Mouse (Mus musculus): ENCODE measurements around the gene Gm9958. TPM values are rescaled to one million over a fixed set of nuclear protein-coding genes. Genes with fewer than 3 reads are reported as not detected.

Gm9958 gene
- polyA plus RNA-seq (2015; fragmentation: Nextera tagmentation; extraction: Ambion mirVana), result 3.0 and 3.3 TPM in 2 replicates

GRCm38 (mm10) chr5:90367067-90367303, at the start of gene Gm9958:
TSS of gene Gm9958 (plus strand) at chr5:90367204.
- peak within 1 kb of the TSS; percentile 84 for H3K4me3 ChIP-seq (ENCODE audit: low read depth, low read length)
- H3K27me3 ChIP-seq (replicated peaks; ENCODE audit: control insufficient read depth, insufficient read depth, low read length), result no peaks in the 10 kb centered on the region
- H3K36me3 ChIP-seq (ENCODE audit: control insufficient read depth, insufficient read depth), result no peaks in the 10 kb centered on the region; the same call in 1 of the 2 replicates
- no peaks in the 10 kb centered on the region for H3K9me3 ChIP-seq (ENCODE audit: control insufficient read depth)
- TF ChIP-seq CTCF (IDR thresholded peaks at IDR 0.05; ENCODE audit: low read depth), result no peak
- H3K4me2 ChIP-seq (replicated peaks; ENCODE audit: low read depth), result peak within 1 kb of the TSS; percentile 80
- H3K4me1 ChIP-seq (replicated peaks; ENCODE audit: control insufficient read depth, insufficient read depth, low read length), result no peaks in the 10 kb centered on the region; the same call in 1 of the 2 replicates
- H3K9ac ChIP-seq (ENCODE audit: low read depth, low read length), result peak within 1 kb of the TSS; percentile 99
- H3K27ac ChIP-seq (ENCODE audit: low read depth, low read length), result peak within 1 kb of the TSS; percentile 100
- no peak for ATAC-seq
- WGBS, result 2% methylated on average over 7 of the region's 7 CpGs

- Histone ChIP-seq H3K4me1 (replicated peaks; ENCODE audit: control insufficient read depth, insufficient read depth, low read length) (no peaks in the 10 kb centered on the region), H3K4me2 (replicated peaks; ENCODE audit: low read depth) (no peak overlapping the region), H3K9me3 (ENCODE audit: control insufficient read depth) (no peaks in the 10 kb centered on the region), H3K36me3 (ENCODE audit: control insufficient read depth, insufficient read depth) (no peaks in the 10 kb centered on the region), H3K9ac (ENCODE audit: low read depth, low read length) (no peak overlapping the region), H3K27me3 (replicated peaks; ENCODE audit: control insufficient read depth, insufficient read depth, low read length) (no peaks in the 10 kb centered on the region), H3K4me3 (ENCODE audit: low read depth, low read length) (no peak overlapping the region), H3K27ac (ENCODE audit: low read depth, low read length) (no peak overlapping the region)
- TF ChIP-seq CTCF (IDR thresholded peaks at IDR 0.05; ENCODE audit: low read depth), result no peak
- WGBS, result 47% methylated on average over 1 of the region's 1 CpGs
- no peak for ATAC-seq
Measured at GRCm38 (mm10) chr5:90331071-90331470, 35.9 kb upstream of the Gm9958 start.

- H3K4me3 ChIP-seq (ENCODE audit: low read depth, low read length), result no peak overlapping the region
- no peaks in the 10 kb centered on the region for H3K36me3 ChIP-seq (ENCODE audit: control insufficient read depth, insufficient read depth)
- no peak overlapping the region for H3K27ac ChIP-seq (ENCODE audit: low read depth, low read length)
- H3K9ac ChIP-seq (ENCODE audit: low read depth, low read length), result no peak overlapping the region
- 81% methylated on average over 2 of the region's 2 CpGs for WGBS
- H3K4me2 ChIP-seq (replicated peaks; ENCODE audit: low read depth), result no peak overlapping the region
- ATAC-seq, result no peak
- no peaks in the 10 kb centered on the region for H3K9me3 ChIP-seq (ENCODE audit: control insufficient read depth)
- H3K4me1 ChIP-seq (replicated peaks; ENCODE audit: control insufficient read depth, insufficient read depth, low read length), result no peaks in the 10 kb centered on the region
- no peak for TF ChIP-seq CTCF (IDR thresholded peaks at IDR 0.05; ENCODE audit: low read depth)
- H3K27me3 ChIP-seq (replicated peaks; ENCODE audit: control insufficient read depth, insufficient read depth, low read length), result no peaks in the 10 kb centered on the region
Measured at GRCm38 (mm10) chr5:90332478-90332877, 34.5 kb upstream of the Gm9958 start.

DNA sequence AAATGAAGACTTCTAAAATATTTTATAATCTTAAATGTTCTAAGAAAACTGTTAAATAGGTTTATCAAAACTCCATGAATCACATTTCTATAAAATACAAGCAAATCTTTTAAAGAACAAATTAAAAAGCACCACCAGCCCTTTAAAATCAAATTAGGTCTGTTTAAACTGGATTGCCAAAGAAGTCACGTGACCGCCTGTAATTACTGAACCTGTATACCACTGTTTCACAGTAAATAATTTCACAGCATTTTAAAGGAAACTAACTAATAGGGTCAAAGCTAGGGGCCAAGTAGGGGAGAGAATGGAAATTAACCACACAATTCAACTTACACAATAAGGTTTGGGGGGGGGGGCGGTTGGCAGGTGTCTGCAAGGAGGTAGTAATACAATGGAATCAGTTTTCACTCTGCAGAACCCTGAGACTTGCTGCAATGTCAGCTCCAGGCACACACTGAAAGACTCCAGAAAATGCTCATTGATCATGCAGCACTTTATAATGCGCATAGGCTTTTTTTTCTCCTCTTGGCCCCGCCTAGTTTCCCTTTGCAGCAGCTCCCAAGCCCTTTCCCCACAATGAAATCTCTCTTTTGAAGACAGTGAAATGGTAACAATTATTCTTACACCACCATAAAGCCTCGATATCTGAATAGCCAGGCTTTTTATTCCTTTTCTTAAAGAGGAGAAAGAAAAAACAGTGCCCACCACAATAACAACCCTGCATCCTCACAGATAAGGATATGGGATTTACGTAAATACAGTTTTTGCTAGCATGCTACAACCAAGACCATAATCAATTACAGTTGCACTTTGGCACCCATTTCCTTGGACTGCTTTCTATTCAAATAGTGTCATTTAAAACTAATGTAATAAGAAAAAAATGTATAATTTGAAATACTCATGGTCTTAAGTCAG, 28.6 kb upstream of the Gm9958 start:
- no peak overlapping the region for H3K27ac ChIP-seq (ENCODE audit: low read depth, low read length)
- H3K4me2 ChIP-seq (replicated peaks; ENCODE audit: low read depth), result peak overlapping the region; percentile 9; the same call in 1 of the 2 replicates
- no peaks in the 10 kb centered on the region for H3K27me3 ChIP-seq (replicated peaks; ENCODE audit: control insufficient read depth, insufficient read depth, low read length)
- no peak overlapping the region for H3K4me3 ChIP-seq (ENCODE audit: low read depth, low read length)
- H3K9ac ChIP-seq (ENCODE audit: low read depth, low read length), result no peak overlapping the region
- no peaks in the 10 kb centered on the region for H3K4me1 ChIP-seq (replicated peaks; ENCODE audit: control insufficient read depth, insufficient read depth, low read length)
- H3K36me3 ChIP-seq (ENCODE audit: control insufficient read depth, insufficient read depth), result no peaks in the 10 kb centered on the region
- no peak for ATAC-seq
- TF ChIP-seq CTCF (IDR thresholded peaks at IDR 0.05; ENCODE audit: low read depth), result no peak
- WGBS, result 70% methylated on average over 7 of the region's 7 CpGs
- no peaks in the 10 kb centered on the region for H3K9me3 ChIP-seq (ENCODE audit: control insufficient read depth)

DNA sequence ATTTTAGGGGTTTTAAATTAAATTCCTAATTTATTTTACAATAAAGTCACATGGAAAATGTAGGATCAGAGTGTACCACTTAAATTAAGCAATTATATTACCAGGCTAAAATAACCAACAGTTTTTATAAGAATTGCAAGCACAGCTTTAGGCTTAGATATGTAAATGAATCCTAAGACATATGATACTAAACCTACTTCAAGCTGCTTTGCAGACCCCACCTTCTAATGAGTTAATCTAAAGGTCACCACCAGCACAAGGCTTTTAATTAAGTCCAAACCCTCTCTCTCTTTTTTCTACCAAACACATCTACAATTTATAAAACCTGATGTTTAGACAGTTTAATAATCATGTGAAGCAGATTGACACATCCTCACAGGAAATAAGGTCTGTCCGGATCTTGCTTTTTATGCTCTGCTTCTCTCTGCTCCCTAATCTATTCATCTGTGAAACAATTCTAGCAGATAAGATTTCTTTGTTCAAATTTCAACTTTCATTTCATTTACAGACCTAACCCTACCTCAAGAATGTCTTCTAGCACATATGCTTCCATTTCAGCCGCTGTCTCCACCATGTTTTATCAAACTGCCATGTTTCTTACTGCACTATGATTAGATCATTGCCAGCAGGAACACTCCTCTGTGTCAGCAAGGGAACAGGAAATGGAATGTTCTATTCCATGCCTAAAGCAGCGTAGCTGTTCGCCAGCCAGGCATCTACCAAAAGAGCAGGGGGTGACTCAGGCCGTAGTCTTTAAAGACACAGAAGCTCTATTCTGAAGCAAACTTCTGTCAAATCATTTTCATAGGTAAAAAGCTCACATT, 27.7 kb upstream of the Gm9958 start:
- 0 out of 2 replicates have a peak overlapping the region, but pooled peaks have one; percentile 5 for H3K27ac ChIP-seq (ENCODE audit: low read depth, low read length)
- peak overlapping the region; percentile 18; the same call in 1 of the 2 replicates for H3K4me3 ChIP-seq (ENCODE audit: low read depth, low read length)
- WGBS, result 28% methylated on average over 5 of the region's 5 CpGs
- no peaks in the 10 kb centered on the region for H3K4me1 ChIP-seq (replicated peaks; ENCODE audit: control insufficient read depth, insufficient read depth, low read length)
- peak overlapping the region; percentile 45 for H3K4me2 ChIP-seq (replicated peaks; ENCODE audit: low read depth)
- H3K9ac ChIP-seq (ENCODE audit: low read depth, low read length), result no peak overlapping the region
- no peaks in the 10 kb centered on the region for H3K9me3 ChIP-seq (ENCODE audit: control insufficient read depth)
- no peak for TF ChIP-seq CTCF (IDR thresholded peaks at IDR 0.05; ENCODE audit: low read depth)
- no peaks in the 10 kb centered on the region for H3K36me3 ChIP-seq (ENCODE audit: control insufficient read depth, insufficient read depth)
- peak; percentile 78 for ATAC-seq
- no peaks in the 10 kb centered on the region for H3K27me3 ChIP-seq (replicated peaks; ENCODE audit: control insufficient read depth, insufficient read depth, low read length)

DNA sequence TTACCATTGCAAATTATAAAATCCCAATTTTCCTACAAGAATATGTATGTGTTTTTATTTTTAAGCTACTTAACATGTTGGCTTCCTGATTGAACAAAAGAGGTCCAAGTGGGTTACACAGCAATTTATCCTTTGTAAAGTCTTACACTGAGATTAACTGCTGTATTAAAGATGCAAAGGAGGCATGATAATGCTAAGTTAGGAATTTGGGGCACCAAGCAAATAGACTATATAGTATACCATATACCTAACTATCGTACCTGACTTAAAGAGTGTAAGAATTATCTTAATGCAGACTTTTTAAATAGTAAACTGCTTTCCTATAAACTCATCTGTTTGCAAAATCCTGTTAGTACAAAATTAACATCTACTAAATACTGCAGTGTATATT, 27.1 kb upstream of the Gm9958 start:
- no peak for TF ChIP-seq CTCF (IDR thresholded peaks at IDR 0.05; ENCODE audit: low read depth)
- Histone ChIP-seq H3K9ac (ENCODE audit: low read depth, low read length) (no peak overlapping the region), H3K27ac (ENCODE audit: low read depth, low read length) (no peak overlapping the region), H3K36me3 (ENCODE audit: control insufficient read depth, insufficient read depth) (no peaks in the 10 kb centered on the region), H3K4me1 (replicated peaks; ENCODE audit: control insufficient read depth, insufficient read depth, low read length) (no peaks in the 10 kb centered on the region), H3K9me3 (ENCODE audit: control insufficient read depth) (no peaks in the 10 kb centered on the region), H3K4me3 (ENCODE audit: low read depth, low read length) (no peak overlapping the region), H3K4me2 (replicated peaks; ENCODE audit: low read depth) (0 out of 2 replicates have a peak overlapping the region, but pooled peaks have one; percentile 45), H3K27me3 (replicated peaks; ENCODE audit: control insufficient read depth, insufficient read depth, low read length) (no peaks in the 10 kb centered on the region)
- 89% methylated on average over 1 of the region's 1 CpGs for WGBS
- no peak for ATAC-seq

All from intestine, postnatal 0 days (tissue).